Mouse (Mus musculus) fat pad, adult 2 months (tissue): ENCODE results near the gene Robo1.

Experiments
- DNase-seq: peaks from one replicate; pipeline ENCODE4 v3.0.0-alpha.2; 2011; ENCODE audit warnings: low read depth, low spot score; ENCODE audit errors: extremely low read depth

Robo1 gene

DNA sequence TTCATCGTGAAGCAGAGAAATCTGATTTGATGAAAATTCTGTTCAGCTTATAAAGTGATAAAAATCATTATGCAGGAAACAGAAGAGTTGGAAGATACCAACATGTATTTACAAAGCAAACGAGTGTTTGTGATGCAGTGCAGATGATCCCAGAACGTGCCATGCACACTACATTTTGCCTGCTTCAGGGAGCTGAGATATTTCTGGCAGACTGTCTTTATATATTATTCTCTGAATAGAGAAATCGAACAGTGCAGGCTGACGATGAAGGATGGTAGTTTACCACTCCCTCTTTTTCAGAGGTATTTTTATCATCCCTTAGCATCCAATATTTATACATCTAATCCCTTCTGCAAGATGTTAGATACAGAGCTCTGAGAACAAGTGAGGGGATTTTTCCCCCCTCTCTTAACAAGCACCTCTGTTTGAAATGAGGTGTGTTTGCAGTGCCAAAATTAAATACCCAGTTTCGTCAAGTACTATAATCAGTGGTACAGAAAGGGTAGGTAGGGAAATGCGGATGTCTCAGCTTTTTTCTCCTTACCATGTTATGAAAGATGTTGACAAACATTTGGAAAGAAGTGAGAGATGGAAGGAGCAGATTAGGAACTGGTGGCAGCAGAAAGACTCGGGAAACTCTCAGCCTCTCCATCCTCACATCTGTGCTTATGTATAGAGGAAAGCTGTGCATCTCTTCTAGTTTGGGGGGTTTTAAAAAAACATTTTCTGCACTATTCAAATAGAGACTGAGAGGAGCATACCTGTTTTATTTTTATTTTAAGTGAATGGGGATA is at the start of gene Robo1:
TSS of gene Robo1 (plus strand) at position 770 of the 794 bp plus-strand sequence.
- no peak for DNase-seq

DNA sequence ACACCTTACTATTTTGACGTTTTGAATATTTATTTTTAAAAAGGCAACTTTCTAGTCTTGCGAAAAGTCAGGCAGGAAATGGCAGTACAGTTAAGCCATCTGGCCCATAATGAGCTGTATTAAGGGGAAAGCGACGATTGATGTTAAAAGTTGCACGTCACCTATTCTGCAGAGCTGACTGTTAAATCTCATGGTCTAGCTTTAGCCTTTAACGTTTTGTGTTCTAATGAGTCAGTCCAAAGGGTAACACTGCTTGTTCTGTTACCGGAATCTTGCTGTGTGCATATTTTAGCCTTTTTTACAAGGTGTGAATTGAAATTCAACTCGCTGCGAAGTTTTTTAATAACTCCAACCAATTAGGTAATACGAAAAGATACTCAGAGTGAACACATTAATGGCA is 40.3 kb upstream of the Robo1 start:
- no peak for DNase-seq

DNA sequence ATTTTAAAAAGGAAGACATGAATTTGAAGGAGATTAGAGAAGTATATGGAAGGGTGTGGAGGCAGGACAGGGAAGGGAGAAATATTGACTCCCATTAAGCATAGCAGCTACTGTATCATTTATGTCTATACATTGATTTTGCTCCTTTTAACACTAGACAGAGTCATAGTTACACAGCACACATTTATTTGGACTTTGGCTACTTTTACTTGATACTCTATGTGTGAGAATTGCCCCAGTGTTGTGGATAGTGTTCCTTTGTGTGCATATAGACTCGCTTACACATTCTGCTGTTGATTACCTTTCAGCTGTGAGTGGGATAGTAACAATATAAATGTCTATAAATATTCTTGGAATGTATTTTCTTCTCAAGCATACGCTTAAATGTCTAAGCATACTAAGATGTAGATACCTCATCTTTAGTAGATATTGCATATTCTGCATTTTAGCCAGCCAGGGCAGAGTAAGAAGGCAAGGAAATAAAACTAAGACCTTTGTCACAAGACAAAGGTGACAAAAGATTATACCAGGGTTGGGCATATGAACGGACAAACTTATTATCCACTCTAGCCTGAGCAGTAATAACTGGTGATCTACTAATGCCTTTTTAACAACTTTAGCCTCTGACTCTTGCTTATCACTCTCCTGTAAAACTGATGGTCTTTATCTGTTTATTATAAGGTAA is 31.6 kb upstream of the Robo1 start:
- no peak for DNase-seq

DNA sequence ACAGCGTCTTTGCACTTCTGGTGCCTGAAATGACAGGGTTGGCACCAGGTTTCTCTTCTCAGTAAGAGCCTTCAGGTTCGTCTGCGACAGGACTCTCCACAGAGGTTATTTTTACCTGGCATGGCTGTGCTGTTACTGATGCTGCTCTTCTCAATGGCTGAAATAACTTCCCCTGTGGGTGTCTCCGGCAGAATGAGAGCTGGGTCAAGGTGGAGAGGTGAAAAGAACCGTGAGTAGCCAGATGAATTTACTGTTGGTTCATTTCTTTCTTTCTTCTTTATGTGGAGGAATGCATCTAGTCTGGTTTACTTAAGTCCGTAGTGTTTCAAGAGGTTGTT is 194 bp downstream of the Robo1 start:
- DNase-seq = no peak

DNA sequence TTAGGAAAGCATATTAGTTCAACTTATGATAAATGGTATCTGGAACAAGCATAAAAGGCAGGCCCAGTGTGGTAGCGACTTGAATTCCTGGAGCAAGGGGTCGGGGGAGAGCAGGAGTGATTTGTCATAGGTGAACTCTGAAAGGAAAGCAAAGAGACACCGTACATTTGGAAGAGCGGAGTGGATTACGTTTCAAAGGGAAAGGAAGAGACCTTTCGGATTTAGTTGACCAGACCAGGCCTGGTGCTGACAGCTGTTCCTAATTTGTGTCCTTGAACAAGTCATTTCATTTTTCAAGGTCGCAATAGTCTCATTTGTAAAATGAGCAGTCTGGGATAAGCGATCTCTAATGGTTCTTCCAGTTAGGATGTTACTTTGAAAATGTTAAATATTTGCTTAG is 19.2 kb downstream of the Robo1 start:
- DNase-seq = no peak

DNA sequence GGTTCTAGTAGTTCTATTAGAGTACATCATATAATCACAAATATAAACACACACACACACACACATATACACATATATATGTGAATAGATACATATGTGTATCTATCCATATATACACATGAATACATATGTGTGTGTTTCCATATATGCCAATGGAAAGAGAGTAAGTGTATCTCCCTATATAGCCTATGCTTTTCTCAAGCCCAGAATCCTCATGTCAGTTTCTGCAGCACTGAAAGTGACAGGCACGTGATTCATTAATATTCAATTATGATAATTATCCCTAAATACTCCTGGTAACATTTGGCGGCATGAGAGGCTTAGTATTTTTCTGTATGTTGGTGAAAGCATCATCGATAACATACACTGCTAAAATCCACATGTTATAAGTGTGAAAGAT is 20.5 kb downstream of the Robo1 start:
- DNase-seq = no peak

DNA sequence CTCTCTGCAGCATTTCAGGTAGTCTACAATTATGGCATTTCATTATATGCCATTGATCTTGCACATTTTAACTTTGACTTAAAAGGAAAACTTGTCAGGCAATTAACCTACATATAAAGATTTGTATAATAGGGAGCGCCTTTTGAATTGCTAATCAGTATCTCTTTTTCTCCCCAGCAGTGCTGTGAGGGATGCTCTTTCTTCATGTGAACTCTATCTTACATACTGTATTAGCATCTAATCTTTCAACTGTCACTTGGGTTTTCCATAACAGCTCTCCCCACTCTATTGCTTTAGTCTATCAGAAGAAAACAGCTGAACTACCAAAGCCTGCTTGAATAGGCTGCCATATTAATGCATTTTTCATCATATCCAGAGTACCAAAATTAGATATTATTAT is 29.7 kb downstream of the Robo1 start:
- no peak for DNase-seq

DNA sequence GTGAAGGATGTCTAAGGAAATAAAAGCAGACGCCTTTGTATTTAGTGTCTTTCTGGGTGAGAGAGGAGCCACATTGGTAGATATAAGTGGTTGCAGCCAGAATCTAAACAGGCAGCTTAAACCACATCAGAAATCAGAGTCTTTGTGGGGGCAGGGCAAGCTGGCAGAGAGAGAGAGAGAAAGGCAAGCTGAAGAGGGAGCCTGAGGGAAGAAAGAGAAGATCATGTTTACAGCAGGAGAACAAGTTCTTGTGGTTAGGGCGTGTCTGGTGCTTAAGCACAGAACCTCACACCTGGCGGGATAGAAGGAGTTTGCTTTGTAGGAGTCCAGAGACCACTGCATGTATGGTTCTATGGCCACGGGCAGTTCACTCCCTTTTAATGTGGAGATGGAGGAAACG is 42.3 kb downstream of the Robo1 start:
- DNase-seq = no peak

DNA sequence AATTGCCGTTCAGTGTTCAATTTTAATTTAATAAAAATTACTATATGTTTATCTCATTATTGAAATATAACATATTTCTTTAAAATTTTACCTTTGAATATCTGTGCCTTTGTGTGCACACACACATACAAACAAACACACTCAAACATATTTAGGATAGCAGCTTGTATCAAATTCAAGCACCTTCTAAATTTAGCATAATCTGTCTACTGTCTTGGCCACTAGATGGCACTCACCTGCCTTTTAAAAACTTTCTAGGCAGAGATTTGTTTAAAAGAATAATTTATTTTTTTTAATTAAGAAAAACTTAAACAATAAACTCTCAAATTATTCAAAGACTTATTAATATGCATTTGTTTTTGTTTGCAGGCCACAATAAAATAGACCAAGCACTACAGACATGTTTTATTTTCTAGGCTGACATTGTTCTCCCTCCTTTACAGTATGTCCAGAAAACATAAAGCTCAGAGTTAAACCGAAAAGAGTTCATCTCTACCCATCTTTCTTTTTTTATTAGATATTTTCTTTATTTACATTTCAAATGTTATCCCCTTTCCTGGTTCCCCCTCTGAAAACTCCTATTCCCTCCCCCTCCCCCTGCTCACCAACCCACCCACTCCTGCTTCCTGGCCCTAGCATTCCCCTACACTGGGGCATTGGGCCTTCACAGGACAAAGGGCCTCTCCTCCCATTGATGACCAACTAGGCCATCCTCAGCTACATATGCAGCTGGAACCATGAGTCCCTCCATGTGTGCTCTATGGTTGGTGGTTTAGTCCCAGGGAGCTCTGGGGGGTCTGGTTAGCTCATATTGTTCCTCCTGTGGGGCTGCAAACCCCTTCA is 48.6 kb downstream of the Robo1 start:
- DNase-seq = no peak

DNA sequence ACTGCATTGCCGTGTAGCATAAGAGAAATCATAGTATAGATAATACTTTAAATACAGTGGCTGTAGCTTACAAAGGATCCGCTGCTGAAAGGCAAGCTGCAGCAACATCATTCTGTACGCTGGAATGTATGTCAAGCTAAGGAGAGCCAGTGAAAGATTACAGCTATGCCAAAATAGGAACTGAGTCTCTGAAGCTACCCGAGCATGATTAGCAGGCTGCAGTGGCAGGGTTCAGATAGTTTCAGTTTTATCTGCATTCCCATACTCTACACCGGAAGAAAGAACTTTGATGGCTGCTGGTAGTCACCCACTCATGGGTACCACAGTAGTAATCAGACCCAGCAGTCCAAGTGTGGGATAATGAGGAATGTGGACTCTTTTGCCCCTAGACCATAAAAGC is 68.8 kb downstream of the Robo1 start:
- DNase-seq = no peak

DNA sequence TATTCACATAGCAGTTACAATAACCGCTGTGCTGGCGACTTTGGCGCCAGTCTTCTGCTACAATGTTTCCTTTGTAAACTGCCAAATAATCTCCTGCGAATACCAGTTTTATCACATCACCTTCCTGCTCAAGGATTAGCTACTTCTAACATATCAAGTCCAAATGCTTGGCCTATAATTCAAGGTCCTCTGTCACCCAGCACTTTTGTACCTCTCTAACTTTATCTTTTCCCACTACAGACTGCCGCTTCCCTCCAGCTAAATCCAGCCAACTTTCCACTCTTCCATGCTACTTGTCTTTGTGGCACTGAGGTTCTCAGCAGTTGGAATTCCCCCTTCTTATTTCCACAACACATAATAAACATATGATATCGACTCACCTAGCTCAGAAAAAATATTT is 73.7 kb downstream of the Robo1 start:
- DNase-seq = no peak

DNA sequence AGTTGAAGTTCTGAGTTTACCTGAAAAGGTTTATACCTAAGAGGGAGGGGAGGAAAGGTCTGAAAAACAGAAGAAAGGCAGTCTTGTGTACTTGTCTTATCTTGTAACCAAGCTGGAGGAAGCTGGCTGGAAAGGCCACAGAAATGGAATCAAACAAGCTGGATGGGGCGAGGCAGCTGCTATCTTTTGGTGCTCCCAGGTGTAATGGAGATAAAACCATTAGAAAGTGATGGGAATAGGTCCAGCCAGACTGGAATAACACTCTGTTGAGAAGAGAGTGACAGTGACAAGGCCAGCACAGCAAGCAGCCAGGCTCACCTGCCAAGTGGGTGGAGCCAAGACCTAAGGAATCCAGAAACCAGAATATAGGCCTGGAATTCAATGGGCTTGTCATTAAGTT is 75.5 kb downstream of the Robo1 start:
- DNase-seq = no peak

DNA sequence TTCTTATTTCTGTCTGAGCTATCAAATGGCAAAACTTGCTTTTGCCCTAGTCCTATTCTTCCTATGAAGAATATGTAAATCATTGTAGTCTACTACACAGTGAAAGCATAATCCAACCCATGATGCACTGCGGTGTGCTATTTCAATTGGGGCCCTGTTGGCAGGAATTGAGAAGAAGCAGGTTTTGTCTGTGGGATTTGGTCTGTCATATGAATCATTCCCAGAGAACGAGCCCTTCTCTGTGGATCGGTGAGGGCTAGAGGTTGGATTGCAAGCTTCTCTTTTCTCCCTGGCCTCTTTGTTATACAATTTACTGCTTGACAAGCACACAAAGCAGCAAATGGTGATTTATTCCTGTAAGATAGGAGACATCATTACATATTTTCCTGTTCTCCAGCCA is 85.4 kb downstream of the Robo1 start:
- DNase-seq = no peak

DNA sequence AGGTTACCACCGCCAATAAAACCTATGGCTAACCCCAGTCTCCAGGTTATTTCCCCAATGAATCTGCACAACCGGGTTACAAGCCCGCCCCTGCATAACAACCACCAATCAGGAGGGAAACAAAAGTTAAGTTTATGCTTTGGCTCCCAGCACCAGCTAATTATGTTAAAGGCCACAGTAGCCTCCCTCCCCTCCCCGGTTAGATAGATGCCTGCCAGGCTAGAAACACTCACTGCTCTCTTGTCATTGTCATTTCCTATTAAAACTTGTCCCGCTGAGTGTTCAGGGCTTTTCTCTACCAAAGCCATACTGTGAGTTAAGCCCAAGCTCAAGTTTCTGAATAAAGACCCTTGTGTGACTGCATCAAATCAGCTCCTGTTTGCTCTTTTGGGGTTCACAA is 90.7 kb downstream of the Robo1 start:
- no peak for DNase-seq

DNA sequence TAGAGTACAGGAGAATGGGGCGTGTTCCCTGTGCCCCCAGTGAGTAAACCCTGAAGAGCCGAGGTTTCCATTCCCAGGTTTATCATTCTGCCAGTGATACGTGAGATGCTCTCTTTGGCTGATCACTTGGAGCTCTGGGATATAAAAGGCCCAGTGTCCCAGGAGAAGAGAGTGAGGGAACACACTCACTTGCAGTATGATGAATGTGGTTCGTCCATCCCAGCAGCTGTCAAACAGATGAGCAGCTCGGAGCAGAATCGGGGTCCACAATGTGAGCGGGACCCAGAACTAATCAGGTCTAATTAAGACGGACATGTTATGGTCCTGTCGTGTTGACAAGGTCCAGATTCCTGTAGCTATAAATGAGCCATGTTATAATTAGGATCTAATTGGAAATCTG is 94.3 kb downstream of the Robo1 start:
- DNase-seq = no peak

DNA sequence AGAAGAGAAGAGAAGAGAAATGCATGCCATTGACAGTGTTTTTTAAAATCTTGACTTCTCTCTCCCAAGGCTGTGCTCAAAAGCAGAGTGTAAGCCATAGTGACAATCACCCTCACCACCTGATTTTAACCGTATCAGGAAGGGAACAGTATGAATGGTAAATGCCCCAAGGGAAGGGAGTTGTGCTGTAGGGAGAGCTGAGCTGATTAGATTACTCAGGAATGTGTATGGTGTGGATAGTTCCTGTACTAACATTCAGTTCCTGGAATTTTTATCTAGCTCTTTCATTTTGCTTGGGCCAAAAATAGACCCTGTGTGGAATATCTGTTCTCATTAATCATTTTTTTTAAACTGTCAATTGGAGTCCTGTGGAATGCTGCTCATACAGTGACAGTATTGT is 101.7 kb downstream of the Robo1 start:
- DNase-seq = no peak

DNA sequence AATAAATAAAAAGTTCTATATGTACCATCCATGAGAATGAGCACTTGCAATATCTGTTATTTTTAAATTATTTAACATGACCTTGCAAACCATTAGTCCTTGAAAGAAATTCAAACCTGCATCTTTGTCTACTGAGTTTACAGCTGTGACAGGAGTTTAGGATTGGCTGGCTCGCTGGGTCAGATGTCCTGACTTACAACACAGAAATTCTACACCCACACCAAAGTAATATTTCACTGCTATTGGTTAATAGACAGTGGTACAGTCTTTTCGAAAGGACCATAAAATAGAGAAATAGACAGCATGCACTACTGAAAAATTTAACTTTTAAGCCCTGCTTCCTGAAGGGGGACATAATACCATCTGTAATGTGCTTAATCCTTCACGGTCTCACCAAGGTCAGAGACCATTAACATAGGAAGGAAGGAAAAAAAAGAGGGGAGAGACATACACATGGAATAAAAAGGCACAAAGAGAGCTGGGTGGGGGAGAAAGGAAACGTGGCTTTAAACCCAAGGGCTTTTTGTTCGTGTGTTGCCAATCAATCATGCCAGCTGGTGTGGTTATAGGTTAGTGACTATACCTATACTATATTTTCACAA is 103.7 kb downstream of the Robo1 start:
- DNase-seq = no peak

DNA sequence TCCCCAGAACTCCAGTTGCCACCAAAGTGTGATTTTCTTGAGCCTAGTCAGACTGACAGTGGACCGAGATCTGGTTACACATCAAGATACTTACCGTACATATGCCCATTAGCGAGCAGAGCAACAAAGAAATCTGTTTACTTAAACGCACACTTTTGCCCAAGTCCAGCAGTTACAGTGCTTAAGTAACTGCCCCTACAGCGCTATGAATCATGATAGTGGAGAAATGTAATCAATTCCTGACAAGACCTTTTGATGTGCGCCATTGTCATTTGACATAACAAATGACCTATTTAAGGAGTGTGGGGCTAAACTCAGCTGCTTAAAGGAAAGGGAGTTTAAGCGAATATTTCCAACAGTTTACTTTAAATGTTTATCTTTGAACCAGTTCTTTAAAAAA is 104.8 kb downstream of the Robo1 start:
- DNase-seq = no peak

DNA sequence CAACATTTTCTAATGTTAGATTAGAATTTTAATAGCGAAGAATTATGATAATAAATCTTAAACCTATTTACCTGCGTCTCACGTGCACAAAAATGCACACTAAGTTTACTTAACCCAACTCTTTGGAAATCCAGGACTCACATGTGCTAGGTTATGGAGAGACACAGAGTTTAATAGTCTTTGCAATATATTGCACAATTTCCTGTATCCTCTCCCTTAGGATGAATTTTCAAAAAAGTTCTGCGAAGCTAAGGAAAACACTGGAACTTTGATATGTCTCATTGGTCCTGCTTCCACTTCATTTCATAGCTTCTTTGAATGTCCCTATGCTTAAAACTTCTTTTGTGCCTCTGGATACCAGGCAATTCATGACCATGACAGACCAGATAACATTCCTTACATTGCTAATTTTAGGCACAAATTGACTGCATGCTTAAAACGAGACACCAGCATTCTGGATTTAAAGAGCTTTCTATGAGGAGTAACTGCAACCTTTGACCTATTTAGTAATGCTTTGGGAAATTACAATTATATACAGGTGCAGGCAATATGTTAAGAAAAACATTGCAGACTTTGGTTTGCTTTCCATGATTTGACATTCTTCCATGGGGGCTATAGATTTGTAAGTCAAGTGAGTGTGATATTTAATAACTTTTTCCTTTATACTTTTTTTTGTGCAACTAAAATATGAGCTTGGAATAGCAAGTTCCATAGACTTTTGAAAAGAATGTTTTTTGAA is 111.4 kb downstream of the Robo1 start:
- DNase-seq = no peak

DNA sequence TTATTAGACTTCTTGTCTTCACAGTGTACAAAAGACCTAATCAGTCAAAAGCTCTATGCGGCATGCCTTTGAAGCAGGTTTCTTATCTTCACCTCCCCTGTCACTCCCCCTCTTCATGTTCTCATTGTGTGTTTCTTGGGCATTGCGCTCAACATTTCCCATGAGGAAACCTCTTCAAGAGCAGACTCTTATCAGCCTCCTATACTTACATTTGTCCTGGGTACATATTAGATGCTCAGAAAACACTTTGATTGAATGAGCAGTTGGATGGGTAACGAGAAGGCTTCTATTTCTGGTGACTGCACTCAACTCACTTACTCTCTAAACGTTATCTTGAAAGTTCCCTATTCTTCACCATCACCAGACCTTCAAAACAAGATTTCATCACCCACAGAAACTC is 114.3 kb downstream of the Robo1 start:
- DNase-seq = no peak

DNA sequence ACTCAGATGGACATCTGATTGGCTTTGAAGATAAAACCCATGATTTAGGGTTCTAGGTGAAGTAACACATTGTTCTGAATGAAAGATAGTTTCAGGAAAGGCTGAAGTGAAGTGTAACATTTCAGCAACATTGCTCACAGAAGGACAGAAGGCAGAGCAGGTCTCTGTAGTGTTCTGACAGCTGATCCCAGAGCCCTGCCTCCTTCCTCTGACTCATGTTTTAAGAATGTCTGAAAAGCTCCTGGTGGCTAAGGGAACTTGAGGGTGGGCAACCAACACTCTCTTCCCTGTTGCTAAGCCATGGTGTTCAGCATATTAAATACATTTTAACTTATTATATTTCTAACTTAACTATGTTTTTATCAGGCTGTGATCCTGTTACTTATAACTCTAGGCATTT is 126.3 kb downstream of the Robo1 start:
- DNase-seq = no peak
